Mouse (Mus musculus) retina, postnatal 7 days (tissue): ENCODE measurements around the gene B4gat1.
A peak's percentile ranks its signal among the peaks of the same experiment; 100 is the strongest.
"Not testable (repeated sequence)": the region's sequence is repeated elsewhere in the genome, so short reads cannot be mapped to it uniquely, and the experiment has no call there.

ENCODE experiments used
- DNase-seq: peaks from one replicate; pipeline ENCODE4 v3.0.0-alpha.2; 2012; ENCODE audit warnings: low read depth, low spot score

Gene B4gat1

GRCm38 (mm10) chr19:5083961-5084833, 45.6 kb downstream of the B4gat1 start:
- DNase-seq, result no peak

DNA sequence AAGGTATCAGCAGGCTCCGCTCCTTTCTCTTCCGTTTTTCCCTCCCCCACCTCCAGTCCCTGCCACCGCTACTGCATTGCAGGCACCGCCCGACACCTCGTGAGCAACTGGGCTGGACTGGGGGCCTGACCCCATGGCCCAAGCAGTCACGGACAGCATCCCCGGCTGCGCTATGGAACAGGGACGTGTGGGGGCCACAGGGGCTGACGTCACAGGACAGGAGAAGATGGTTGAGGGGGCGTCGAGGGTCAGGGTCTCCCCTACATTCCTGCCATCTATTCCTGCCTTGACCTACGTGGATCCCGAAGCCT, 46.2 kb downstream of the B4gat1 start:
- DNase-seq, result no peak

GRCm38 (mm10) chr19:5085145-5085863, 46.7 kb downstream of the B4gat1 start, which contains the start of gene Tmem151a:
TSS of gene Tmem151a (minus strand) at chr19:5085531.
- no peak for DNase-seq

GRCm38 (mm10) chr19:5086533-5086932, 47.9 kb downstream of the B4gat1 start:
- DNase-seq, result not testable (repeated sequence)

GRCm38 (mm10) chr19:5087884-5088728, 49.5 kb downstream of the B4gat1 start, which contains the start of gene Yif1a:
TSS of gene Yif1a (plus strand) at chr19:5088538.
- peak; percentile 99 for DNase-seq

GRCm38 (mm10) chr19:5089324-5089723, 50.7 kb downstream of the B4gat1 start:
- no peak for DNase-seq
